Mouse (Mus musculus): Measurements from ENCODE around the gene Ttc32.
A peak's percentile ranks its signal among the peaks of the same experiment; 100 is the strongest.
"Not testable (repeated sequence)": the region's sequence is repeated elsewhere in the genome, so short reads cannot be mapped to it uniquely, and the experiment has no call there.

Gene Ttc32

DNA sequence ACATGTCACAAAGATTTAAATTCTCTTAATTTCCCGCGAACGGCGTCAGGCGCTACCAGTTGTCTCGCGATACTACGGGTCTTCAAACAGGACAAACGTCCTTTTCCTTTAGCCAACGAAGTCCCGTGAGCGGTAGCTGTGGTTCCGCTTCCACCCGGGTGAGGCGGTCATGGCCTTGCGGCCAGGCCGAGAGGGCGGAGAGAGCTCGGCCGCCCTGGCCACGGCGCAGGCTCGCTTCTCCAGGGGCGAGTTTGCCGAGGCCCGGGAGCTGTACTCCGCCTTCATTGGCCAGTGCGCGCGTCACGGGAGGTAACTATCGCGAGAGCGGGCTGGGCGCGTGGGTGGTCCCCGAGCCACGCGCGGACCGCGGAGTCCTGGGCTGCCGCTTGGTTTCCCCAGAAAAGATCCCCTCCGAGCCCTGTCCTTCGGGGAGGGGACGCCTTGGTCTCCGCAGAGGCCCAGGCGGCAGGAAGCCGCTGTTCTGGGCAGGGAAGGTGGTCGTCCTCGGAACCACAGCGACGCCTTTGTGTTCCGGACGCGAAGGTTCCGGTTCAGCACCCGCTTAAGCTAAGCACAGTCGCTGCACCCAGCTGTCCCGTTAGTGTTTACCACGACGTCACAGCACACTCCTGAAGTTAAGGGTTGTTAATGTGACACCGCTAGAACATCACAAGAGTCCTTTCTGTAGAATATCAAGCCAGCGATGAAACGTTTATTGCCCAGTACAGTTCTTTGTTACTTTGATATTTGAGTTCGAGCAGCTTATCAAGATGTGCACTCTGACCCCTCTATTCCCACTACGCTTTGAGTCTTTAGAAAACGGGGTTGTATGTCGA is at the start of gene Ttc32:
Gene Ttc32, plus strand, starts transcription at position 110 of the 836 bp plus-strand sequence.
- DNase-seq, result peak; percentile 93

DNA sequence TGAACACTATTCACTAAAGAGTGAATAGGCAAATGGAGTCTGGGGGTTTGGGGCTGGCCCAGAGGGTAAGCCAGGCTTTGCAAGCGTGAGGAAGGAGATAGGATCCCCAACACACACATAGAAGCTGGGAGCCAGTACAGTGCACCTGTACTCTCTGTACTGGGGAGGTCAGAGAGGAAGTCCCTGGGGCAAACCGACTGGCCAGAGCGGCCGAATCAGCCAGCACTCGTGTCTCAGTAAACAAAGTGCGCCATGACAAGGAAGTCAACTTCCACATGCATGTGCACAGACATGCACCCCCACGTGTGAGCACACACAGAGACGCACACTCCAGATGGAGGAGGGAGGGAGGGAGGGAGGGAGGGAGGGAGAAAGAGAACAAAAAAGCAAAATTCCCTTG is 36.6 kb upstream of the Ttc32 start:
- DNase-seq, result no peak

DNA sequence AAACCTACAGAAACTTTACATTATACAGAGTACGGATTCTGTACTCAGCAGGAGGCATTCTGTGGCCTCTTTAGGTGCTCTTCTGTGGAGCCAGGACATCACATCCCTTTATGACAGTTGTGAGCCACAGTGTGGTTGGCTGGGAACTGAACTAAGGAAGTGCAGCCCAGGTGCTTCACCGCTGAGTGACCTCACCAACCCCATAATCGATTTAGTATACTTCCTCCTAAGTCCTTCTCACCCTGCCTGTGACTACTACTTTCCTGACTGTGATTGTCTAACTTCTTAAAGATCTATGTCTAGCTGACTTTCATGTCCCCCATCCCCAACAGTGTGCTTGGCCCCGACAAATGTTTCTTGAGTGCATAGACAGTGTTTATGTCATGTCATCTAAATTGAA is 31.5 kb upstream of the Ttc32 start:
- DNase-seq, result no peak

DNA sequence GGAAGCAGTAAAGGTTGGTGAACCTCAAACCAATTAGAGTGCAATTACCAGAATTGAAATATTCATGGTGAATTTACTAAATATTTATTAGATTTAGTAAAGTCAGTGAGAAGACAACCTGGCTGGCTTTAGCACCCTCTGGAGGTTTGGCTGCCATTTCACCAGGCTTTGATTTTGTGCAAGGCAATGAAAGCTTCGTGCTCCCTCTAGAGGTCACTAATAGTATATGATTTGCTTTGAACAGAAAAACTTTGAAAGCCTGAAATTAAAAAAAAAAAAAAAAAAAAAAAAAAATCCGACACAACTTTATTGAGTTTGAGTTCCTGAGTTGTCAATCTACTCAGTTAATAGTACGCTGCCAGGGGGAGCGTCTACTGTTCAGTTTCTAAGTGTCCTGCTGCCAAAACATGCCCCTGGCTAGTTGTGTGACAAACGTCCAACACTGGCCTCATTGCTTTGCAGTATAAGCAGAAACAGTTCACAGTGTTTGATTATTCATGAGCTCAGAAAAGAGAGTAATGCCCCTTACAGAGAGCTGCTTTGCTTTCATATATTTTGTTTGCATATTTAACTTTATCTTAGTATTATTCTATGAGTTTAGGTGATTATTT is 27.7 kb upstream of the Ttc32 start:
- peak; percentile 39 for DNase-seq

DNA sequence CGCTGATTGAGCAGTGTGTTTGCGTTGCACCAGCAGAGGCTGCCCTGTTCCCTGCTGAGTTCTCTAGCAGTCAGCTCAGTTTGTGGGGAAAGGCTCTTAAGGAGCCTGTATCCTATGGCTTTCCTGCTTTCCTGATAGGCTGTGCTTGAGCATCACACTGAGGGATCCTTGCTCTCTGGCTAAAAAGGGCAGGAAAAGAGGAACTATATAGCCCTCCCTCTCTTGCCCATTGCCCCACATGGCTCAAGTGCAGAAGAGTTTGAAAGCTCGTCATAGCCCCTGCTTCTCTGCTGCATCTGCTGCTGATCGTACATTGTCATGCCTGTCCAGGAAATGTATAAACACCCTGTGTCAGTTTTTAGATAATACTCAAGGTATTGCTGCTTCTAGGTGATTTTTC is 22.7 kb upstream of the Ttc32 start:
- DNase-seq, result no peak

DNA sequence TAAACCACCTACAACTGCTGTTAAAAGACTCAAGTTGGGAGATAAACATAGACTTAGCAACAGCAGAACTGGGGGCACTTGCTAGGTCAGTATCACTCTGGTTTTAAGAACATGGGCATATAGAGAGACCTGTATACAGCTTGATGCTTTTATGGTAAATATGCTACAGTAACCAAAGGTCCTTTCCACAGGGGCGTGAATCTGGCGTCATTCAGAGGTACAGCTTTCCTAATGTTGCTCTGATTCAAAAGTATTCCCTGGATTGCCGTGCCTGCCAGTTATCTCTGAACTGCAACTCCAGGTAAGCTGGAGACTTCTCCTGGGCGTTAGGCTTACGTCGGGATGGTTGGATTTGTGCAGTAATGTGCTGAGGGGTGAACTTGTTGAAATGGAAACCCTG is 22.0 kb upstream of the Ttc32 start:
- no peak for DNase-seq

DNA sequence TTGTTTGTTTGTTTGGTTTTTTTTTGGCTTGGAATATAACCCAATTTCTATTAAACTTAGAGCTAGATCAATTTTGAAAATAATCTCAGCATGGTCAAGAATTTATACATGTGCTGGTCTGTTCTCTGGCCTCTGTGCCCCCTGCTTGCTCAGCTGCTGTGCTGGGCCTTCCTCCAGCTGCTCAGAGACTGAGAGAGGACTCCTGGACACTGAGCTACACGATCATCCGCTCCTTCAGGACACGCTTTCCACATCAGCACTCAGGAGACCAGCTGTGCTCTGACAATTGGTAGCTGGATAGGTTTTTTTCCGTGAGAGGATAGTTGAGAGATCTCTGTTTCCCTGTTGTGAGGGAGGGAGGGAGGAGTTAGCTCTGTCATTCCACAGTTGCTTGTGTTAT is 19.5 kb upstream of the Ttc32 start:
- DNase-seq, result no peak

DNA sequence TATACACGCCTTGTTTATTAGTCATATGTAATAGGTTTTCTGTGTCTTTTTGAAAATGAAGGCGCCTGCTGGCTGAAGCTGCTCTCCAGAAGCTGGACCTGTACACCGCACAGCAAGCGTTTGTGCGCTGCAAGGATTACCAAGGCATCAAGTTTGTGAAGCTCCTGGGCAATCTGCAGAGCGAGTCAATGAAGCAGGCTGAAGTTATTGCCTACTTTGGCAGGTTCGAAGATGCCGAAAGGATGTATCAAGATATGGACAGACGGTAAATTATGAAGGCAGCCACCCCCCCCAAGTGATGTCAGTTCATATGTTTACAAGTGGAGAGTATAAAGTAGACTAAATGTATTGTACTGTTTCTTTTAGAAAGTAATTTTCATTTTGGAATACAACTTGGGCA is 13.4 kb upstream of the Ttc32 start:
- DNase-seq, result no peak

DNA sequence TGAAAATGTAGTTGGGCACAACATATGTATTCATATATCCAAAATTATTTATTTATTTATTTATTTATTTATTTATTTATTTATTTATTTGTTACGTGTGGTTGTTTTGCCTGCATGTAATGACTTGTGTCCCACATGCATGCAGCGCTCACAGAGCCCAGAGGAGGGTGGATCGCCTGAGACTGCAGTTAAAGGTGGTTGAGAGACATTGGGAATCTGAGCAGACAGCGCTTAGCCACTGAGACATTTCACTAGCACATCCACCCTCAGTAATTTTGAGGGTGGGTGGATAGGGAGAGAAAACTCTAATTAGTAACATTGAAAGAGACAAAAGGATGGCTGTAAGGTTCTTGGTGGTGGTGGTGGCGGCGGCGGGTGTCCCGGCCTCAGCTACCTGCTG is 9.4 kb upstream of the Ttc32 start:
- no peak for DNase-seq

DNA sequence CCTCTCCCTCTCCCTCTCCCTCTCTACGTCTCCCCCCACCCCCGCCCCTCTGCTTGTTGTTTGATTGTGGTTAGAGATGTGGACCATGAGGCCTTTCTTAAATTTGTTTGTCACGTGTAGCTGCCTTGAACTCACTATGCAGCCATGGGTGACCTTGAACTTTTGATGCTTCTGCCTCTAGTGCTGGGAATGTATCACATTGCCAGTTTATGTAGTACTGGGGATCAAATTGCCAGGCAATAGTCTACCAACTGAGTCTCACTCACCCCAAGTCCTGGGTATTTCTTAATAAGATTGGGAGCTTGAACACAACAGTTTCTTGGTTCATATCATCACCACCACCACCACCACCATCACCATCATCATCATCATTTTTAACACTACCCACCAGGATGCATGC is 8.8 kb upstream of the Ttc32 start:
- no peak for DNase-seq

DNA sequence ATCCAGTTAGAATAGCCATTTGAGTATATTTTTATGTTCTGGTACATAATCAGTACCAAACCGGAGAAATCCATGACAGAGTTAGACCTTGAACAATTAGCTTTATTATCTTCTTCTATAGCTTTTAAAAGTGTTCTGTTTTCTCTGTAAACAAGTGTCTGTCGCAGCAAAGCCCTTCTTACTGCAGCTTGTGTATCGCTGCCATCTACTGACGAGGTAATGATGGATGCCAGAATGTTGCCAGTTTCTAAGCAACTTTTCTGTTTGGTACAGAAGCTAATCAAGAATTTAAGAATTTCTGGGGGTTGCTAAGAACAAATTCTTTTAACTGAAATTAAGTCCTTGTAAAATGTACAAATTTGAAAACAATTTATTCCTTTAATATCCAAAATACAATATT is 6.8 kb upstream of the Ttc32 start:
- DNase-seq, result no peak

DNA sequence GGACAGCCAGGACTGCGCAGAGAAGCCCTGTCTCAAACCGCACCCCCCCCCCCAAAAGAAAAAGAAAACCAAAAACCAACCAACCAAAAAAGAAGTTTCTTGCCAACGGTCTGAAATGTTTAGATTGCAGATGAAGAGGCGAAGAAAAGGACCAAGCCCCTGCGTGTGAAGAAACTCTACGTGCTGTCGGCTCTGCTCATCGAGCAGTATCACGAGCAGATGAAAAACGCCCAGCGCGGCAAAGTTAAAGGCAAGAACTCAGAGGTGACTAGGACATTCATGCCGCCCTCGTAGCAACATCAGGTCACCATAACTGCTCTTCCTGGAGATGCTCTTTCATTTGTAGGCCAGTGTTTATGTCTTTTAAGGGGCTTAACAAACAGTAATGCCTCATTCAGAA is 5.7 kb upstream of the Ttc32 start:
- no peak for DNase-seq

DNA sequence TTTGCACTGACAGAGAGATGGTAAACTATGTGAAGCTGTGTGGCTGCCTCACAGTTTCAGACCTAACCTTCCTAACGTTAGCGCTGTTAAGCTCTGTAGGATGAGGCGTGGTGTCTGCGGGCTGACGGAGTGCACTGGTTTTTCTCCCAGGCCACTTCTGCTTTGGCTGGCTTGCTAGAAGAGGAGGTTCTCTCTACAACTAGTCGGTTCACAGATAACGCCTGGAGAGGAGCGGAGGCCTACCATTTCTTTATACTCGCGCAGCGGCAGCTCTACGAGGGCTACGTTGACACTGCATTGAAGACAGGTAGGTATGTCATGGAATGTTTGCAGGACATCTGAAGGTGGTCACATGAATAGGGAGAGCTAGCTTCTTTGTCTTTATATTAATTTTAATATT is 5.1 kb upstream of the Ttc32 start:
- no peak for DNase-seq

DNA sequence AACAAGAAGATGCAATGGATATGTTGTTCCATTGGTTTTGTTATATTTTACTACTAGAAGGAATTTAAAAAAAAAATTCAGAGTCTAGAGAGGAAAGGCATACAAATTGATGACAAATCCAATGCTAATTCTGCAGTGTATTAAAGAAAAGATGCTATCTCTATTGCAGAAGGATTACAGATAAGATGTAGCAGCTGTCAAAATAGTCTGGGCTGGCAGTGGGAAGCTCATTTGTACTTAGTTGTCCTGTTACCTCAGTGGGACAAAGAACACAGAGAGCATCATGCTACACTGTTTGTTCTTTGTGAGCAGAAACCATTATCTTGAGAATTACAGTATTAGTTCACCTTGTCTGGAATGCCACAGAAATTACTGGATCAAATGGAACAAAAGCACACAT is 3.0 kb upstream of the Ttc32 start:
- no peak for DNase-seq

DNA sequence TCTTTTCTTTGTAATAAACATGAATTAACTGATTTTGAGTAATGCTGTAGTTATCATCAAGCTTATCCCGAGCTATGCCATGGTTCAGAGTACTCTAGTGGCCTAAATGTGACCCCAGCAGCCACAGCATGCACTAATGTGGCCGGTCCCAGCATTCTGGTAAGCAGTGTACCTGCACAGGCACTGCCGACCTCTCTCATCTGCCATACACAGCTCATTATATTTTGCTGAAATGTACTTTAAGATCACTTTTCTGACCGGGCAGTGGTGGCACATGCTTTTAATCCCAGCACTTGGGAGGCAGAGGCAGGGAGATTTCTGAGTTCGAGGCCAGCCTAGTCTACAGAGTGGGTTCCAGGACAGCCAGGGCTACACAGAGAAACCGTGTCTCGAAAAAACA is 981 bp upstream of the Ttc32 start:
- DNase-seq, result not testable (repeated sequence)

DNA sequence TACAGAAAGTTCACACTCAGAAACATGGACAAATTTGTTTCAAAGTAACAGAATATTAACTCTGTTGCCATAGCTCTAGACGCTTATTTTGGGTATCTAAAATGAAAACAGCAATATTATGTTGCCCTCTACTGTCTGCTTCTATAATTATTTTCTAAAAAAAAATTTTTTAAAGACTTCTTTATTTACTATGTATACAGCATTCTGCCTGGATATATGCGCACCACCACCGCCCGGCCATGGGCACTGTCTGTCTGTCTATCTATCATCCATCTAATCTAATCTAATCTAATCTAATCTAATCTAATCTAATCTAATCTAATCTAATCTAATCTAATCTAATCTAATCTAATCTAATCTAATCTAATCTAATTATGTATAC is 300 bp upstream of the Ttc32 start:
- no peak for DNase-seq

DNA sequence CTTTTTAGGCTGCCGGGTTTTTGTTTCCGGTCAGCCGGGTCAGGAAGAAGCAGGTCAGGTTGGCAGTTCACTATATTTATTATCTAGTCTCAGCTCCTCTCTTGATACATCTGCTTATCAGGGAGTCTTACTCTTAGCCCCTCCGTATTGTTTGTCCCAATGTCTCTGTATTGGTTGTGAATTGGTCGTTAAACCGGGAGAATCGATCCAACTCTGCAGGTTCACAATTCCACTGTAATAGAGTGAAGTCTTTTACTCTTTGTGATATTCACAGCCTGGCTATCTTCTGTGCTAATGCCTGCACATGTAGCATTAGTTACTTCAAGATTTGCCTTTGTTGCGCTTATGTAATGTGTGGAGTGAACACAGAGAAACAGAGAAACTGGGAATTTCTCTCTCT is 1.4 kb downstream of the Ttc32 start:
- no peak for DNase-seq

DNA sequence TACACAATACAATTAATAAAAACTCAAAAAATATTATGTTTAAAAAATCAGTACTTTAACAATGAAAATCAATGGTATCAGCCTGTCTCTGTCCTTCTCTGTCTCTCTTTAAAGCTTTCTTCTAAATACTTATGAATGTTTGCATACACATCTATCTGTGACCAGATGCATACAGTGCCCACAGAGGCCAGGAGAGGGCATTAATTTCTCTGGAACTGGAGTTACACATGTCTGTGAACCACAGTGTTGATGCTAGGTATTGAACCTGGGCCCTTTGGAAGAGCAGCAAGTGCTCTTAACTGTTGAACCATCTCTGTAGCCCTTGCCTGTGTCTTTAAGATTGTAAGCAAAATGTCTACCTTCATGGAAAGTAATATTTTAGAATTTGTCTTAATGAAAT is 3.3 kb downstream of the Ttc32 start:
- no peak for DNase-seq

DNA sequence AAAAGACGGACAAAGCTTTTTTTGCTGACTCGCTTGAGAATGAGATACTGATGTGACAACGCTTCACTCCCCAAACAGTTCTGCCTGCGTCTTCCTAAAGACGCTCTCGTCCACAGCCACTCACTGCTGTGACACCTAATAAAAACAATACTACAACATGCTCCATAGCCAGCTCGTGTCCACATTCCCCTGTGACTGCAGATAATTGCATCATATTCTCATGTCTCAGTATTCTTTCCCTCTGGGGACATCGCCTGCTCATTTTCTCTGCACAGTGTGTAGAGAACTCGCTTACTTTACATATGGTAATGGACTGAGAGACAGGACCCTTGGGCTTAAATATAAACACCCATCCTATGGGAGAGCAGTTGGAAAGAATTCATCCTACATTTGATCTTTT is 6.6 kb downstream of the Ttc32 start:
- DNase-seq, result no peak

DNA sequence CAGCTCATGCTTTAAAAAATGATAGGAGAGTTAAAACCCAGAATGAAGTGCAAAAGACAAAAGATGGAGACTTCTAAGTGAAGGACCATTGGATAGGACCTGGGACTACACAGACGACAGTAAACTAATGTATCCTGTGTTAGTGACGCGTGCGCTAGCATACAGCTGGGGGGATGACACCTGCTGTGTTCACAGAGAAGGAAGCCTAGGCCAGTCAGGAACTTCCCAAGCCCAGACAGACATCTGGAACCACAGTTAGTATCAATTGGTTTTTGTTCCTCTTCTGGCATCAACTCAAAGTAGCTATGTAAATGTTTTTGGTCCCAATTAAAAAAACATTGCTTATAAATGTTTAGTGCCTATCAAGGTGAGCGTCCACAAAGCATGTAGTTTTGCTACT is 10.4 kb downstream of the Ttc32 start:
- no peak for DNase-seq

DNA sequence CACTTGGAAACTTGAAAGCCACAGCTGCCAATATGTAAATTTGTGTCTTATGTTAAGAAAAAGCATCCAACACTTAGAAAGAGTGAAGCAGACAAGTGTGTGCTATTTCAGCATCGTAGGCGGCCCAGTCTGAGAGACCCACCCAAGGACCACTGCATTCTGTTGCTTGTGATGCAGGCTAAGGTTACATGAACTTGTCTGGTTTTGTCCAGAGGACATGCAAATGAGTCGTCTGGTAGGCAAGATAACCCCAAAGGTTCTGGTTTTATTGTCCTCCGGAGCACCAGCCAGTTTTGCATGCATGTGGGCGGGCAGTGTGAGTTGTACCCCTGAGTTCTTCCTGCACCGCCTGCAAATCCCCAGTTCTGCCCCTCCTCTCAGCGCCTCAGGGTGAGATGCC is 10.9 kb downstream of the Ttc32 start:
- no peak for DNase-seq

DNA sequence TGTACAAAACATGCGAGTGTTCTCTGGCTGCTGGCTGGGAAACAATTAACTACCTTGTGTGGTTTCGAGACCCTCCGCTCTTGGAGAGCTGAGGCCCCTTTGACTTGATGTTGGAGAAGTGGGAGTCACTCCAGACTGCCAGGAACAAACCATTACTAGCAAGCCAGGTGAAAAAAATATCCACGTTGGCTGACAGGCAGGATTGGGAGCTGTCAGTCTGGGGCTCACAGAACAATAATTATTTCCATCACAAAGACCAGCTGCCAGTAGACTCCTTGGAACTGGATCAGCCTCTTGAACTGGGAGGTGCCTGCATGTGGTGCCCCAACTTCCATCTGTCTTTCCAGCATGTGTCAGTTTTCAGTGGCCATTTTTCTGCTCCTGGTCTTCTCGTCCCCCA is 12.5 kb downstream of the Ttc32 start:
- no peak for DNase-seq

DNA sequence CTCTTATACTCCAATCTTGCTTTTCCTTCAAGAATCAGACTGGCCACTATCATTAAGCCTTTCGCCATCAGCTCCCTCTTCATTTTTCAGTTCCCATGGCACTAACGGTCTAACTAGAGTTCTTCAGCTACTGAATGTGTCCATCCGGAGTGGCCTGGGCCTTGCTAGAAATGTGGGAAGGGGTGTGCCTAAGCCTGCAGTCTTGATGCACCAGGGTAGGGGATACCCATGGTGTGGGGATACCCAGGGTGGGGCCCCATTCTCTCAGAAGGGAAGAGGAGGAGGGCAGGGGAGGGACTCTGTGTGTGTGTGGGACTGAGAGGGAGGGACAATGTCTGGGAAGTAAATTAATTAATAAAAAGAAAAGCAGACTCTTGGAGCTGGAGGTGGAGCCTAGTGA is 13.0 kb downstream of the Ttc32 start:
- DNase-seq, result no peak

DNA sequence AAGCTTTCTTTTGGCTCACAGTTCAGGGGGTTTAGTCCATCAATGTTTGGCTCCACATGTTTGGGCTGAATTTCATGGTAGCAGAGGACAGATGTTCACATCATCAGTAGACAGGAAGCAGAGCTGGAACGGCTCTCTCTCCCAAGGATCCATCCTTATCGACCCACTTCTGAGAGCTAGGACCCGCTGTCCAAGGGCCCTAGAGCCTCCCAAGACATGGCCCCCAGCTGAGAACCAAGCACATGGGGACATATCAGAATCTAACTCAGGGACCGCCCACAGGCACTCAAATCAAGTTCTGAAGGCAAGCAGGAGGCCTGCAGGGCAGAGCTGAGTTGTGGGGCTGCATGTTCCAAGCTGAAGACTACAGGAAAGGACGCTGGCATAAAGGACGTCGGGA is 14.9 kb downstream of the Ttc32 start:
- DNase-seq, result no peak

DNA sequence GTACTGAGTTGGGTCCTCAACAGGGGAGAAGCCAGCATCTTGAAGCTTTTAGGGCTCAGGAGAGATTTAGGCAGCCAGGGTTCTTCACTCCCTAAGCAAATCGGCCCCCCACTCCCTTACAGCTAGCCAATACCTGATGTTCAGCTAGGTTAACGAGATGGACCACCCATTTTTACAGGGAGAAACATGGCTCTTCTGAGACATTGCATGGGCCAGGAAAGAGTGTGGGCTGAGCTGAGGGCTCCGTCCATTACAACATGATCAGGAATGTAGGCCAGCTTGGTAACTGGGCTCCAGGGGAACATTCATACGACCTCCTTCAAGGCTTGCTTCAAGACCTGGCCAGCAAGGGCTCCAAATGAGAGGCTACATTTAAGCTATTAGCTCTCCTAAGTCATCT is 16.9 kb downstream of the Ttc32 start:
- DNase-seq, result no peak
